Mouse (Mus musculus): ENCODE results near the gene Rab42.

The Rab42 gene

DNA sequence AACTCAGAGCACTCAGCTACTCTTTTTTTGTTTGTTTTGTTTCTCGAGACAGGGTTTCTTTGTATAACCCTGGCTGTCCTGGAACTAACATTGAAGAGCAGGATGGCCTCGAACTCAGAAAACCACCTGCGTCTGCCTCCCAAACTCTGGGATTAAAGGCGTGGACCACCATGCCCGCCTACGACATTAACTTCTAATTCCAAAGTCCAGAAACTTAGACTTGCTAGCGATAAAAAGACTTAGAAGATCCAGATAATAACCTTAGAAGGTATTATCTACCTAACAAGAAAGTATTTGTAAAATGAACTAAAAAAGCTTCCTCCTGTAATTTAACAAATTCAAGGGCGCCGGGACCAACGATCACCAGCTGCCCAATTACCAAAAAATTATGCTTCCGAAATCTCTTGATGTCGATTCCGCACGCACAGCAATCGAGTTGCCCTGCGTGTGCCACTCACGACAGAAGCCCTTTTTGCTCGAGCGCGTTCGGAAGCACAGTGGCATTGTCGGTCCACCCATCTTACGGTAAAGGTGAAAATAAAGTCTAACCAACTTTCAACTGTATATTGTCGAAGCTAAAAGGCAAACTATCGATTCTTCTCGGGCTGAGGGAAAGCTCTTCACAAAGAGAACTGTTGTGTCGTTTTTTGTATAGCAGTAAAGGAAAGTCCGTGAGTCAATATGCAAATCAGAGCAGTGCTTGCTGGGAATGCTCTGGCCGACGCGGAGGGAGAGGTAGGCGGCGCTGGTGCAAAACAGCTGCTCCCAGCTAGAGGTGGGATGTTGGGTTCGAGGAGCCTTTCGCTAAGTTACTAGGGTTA is 33.2 kb downstream of the Rab42 start:
- DNase-seq (ENCODE audit: low spot score in 2 of 2): peak; percentile 81 to 86

DNA sequence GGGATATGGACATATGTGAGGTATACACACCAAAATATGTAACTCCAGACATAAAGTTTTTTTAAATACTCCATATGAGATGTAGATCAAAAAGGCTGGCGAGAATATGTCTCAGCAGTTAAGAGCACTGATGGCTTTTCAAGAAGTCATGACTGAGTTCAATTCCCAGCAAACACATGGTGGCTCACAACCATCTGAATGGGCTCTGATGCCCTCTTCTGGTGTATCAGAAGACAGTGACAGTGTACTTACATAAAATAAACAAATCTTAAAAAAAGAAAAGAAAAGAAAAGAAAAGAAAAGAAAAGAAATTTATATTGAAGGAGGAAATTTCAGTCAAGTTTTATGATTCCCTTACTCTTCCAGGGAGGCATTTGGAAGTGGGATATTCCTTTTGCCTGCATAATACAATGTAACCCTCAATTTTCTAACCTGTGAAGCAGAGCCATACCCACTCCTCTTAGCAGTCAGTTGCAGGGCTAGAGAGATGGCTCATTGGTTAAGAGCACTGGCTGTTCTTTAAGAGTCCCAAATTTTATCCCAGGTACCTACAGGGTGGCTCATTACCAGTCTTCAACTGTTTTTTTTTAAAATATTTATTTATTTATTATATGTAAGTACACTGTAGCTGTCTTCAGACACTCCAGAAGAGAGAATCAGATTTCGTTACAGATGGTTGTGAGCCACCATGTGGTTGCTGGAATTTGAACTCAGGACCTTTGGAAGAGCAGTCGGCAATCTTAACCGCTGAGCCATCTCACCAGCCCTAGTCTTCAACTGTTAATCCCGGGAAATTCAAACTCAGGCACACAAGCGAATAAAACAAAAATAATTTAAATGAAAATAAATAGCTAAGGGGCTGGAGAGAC is 34.1 kb downstream of the Rab42 start:
- peak in 1 of 2 experiments; percentile 19 for DNase-seq (ENCODE audit: low spot score in 2 of 2)

DNA sequence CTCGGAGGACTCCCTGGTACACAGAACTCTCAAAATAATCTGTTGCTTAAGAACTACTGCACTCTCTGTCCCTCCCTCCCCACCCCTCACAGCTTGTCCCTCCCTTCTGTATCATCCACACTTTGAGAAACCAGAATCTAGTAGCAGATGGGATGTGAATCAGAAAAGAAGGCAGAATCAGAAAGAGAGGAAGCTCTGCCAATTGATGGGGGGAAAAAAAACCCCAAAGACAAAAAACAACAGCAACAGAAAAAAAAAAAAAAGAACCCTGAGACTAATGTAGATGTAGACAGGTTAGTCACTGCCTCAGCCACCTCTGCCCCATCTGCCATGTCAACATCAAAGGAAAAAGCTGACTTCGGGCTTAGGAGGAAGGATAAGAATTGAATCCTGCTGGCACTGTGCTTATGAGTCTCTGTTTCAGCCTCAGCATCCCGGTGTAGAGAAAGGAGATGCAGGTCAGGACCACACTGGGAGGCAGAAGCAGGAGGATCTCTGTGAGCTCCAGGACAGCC is 36.3 kb downstream of the Rab42 start:
- no peak for DNase-seq (ENCODE audit: low spot score in 2 of 2)

DNA sequence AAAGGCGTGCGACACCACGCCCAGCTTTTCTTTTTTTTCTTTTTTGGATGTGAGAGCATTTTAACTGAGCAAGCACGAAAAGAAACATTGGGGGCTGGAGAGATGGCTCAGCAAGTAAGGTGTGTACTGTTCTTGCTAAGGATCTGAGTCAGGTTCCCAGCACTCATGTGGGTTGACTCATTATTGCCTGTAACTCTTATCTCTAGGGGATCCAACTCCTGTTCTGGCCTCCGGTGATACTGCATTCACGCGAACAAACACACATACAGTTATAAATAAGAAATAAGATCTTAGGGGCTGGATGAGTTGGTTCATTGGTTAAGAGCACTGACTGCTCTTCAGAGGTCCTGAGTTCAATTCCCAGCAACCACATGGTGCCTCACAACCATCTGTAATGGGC is 39.9 kb downstream of the Rab42 start:
- no peak for DNase-seq (ENCODE audit: low spot score in 2 of 2)

DNA sequence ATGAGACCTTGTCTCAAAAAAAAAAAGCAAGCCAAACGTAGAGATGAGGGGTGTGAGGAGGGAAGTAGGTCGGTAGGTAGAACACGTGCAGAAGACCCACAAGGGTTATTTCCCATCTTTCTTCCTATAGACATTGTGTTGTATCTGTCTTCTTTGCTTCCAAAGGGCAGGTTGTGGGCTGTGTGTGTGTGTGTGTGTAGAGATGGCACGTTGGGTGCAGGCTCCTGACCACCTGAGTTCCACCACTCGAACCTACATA is 40.9 kb downstream of the Rab42 start:
- no peak for DNase-seq (ENCODE audit: low spot score in 2 of 2)

DNA sequence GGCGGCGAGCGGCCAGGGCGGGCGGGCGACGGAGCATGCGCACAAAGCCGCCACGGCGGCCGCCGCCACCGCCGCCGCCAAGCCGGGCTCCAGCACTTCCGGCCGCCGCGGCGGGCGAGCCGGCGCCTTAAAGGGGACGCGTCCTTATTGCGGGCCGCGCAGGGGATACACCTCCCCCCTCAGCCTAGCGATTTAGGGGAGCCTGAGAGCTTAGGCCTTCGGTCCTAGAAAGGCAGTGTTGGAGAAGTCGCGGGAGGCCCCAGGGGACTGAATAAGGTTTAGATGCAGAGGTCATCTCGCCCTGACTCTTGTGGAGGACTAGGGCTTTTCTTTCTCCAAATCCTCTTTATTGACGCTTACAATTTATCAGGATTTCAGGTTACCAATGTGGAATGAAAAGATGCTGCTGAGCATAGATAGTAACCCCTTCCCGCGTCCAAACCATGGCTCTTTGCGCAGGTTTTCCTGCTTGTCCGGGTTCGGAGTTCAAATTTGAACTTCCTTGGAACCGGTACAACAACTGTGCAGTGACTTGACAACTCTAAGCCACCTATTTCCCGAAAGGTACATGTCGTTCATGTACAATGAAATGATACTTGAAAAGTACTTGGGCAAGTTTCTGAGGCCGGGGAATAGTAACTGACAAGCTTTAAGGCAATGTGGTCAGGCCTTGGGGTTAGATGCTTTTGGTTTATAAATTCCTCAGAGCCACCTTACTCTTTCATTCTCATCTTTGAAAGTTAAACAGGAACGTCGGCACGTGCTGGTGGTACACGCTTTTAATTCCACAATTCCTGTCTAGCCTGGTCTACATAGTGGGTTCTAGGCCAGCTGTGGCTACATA is 41.4 kb downstream of the Rab42 start, which contains the start of gene Gmeb1:
Gene Gmeb1 (minus strand): TSS at position 89 of the 844 bp plus-strand sequence.
- peak; percentile 73 to 76 for DNase-seq (ENCODE audit: low spot score in 2 of 2)

DNA sequence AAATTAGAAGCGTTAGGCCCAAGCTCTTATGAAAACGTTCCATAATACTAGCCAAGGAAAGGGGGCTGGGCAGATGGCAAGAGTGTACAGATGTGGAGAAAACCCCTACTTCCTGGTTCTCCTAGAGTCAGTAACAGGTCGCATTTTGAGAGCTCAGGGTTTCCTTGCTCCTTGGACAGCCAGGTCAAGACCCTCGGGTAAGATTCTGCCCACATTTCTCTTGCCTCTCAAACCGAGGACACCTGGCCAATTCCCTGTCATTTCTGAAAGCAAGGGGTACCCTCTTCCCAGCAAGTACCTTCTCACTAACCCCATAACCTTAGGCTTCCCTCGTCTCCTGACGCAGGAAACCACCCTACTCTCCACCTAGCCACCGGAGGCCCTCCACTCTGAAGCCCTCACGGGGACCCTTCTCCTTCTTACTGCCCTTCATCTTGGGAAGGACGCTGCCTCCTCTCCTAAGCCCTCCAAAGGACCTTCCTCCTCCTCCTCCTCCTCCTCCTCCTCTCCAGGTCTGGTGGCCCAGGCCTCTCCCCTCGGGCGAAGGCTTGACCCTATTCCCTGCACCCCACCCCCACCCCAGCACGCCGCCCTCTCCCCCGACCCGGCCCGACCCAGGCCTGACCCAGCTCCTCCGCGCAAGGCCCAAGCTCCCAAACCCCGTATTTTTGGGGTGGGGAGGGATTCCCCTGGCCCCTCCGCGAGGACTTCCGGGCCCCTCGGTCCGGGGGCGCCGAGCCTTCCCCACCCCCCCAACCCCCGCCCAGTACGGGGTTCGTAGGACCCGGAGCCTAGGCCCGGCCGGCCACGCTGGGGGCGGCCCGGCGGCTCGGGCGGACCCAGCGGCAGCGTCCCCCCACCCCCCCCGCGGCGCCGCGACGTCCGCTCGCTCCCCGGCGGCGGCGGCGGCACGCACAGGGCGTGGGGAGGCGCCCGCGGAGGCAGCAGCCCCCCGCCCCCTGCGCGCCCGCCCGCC is 42.5 kb downstream of the Rab42 start:
- DNase-seq (ENCODE audit: low spot score in 2 of 2): peak; percentile 39 to 44

DNA sequence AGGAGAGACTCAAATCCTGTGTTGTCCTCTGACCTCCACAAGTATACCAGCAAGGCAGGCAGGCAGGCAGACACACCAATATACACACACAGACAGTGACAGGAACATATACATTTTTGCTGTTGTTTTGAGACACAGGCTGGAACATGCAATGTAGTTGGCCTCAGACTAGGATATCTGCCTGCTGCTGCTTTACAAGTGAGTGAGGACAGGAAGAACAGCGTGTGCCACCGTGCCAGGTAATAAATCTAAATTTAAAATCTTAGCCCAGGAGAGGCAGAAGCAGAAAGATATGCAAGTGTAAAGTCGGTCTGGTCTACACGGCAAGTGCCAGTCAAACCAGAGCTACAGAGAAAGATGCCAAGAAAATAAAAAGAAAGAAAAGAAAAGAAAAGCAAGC is 43.9 kb downstream of the Rab42 start:
- no peak for DNase-seq (ENCODE audit: low spot score in 2 of 2)

DNA sequence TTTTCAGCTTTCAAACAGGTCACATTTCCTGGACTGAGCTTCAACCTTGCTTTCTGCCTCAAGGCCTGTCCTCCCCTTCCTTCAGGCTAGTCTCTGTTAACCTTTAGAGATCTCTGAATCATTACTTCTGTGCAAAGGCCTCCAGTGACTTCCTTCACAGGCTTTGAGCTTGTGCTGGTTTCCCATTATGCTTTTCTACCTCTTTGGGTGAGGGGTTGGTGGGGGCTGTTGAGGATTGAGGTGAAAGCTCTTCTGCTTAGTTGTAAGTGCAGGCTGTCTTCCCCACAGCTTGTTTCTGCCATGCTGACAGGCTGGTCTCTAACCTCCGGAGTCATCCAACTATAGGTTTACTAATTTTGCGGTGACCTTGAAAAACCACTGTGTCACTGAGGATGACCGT is 46.8 kb downstream of the Rab42 start:
- DNase-seq (ENCODE audit: low spot score in 2 of 2): no peak

DNA sequence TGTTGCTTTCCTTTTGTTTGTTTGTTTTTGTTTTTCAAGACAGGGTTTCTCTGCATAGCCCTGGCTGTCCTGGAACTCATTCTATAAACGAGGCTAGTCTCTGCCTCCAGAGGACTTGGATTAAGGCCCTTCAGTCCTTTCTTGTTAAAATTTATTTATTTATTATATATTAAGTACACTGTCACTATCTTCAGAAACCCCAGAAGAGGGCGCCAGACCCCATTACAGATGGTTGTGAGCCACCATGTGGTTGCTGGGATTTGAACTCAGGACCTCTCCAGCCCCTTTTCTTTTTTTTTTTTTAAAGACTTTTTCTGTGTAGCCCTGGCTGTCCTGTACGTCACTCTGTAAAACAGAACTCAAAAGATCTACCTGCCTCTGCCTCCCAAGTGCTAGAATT is 48.2 kb downstream of the Rab42 start:
- DNase-seq (ENCODE audit: low spot score in 2 of 2): no peak

DNA sequence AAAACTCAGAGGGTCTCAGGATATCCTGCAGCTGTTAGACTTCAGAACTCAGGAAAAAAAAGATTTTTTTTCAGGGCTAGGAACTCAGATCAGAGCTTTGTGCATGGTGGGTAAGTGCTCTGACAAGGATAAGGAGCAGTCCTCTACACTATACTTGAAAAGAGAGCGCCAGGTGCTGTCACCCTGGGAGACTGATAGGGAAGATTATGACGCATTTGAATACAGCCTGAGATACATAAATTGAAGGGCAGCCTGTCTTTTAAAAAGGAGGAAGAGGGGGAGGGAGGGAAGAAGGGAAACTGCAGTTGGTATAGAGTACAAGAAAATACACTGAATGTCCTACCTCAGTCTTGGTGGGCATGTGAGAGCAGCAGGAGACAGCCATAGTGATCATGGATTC is 49.6 kb downstream of the Rab42 start:
- no peak for DNase-seq (ENCODE audit: low spot score in 2 of 2)

DNA sequence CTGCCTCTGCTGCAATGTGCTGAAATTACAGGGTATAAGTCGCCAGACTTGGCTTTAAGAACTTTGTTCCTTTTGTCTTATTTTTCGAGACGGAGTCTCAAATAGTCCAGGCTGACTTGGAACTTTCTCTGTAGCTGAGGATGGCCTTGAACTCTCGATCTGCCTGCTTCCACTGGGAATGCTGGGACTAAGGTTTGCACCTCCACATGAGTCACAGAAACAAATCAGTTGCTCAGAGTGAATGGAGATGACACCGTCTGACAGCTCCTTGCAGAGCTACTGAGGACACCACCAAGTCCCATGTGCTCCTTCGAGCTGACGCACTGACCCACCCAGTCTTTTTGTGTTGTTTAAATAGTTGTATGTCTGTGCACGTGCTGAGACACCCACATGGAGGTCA is 50.1 kb downstream of the Rab42 start:
- no peak for DNase-seq (ENCODE audit: low spot score in 2 of 2)
